Mouse (Mus musculus): ENCODE results near the gene Gpr3. TPM values are rescaled to one million over a fixed set of nuclear protein-coding genes. Genes with fewer than 3 reads are reported as not detected.

Gene Gpr3
- total RNA-seq (2021) = 1 to 10 TPM; 5.0 to 6.0 TPM
- long read RNA-seq, partial matches to known transcripts = 0 of 2 reads
- long read RNA-seq, other reads (novel, unspliced or antisense) = 0 of 2 reads

- DNase-seq (ENCODE audit: low spot score in 2 of 2) = no peak
Measured at GRCm38 (mm10) chr4:133211751-133212561, at the start of gene Gpr3, which contains the start of gene Cd164l2. Gene Gpr3 (minus strand): TSS chr4:133212536. Gene Cd164l2 (plus strand): TSS chr4:133212131.

GRCm38 (mm10) chr4:133261641-133262374, 49.5 kb upstream of the Gpr3 start:
- no peak for DNase-seq (ENCODE audit: low spot score in 2 of 2)

GRCm38 (mm10) chr4:133257798-133258408, 45.6 kb upstream of the Gpr3 start:
- no peak for DNase-seq (ENCODE audit: low spot score in 2 of 2)

GRCm38 (mm10) chr4:133257230-133257629, 44.9 kb upstream of the Gpr3 start:
- no peak for DNase-seq (ENCODE audit: low spot score in 2 of 2)

GRCm38 (mm10) chr4:133256820-133257219, 44.5 kb upstream of the Gpr3 start:
- DNase-seq (ENCODE audit: low spot score in 2 of 2) = peak in 1 of 2 experiments; percentile 46

- DNase-seq (ENCODE audit: low spot score in 2 of 2) = no peak
Measured at GRCm38 (mm10) chr4:133255392-133255791, 43.1 kb upstream of the Gpr3 start.

- DNase-seq (ENCODE audit: low spot score in 2 of 2) = no peak
Measured at GRCm38 (mm10) chr4:133253412-133253811, 41.1 kb upstream of the Gpr3 start.

- peak in 1 of 2 experiments; percentile 34 for DNase-seq (ENCODE audit: low spot score in 2 of 2)
Measured at GRCm38 (mm10) chr4:133252089-133252488, 39.8 kb upstream of the Gpr3 start.

GRCm38 (mm10) chr4:133251214-133251613, 38.9 kb upstream of the Gpr3 start:
- DNase-seq (ENCODE audit: low spot score in 2 of 2) = no peak

GRCm38 (mm10) chr4:133250609-133251008, 38.3 kb upstream of the Gpr3 start:
- DNase-seq (ENCODE audit: low spot score in 2 of 2) = peak; percentile 88

- DNase-seq (ENCODE audit: low spot score in 2 of 2) = no peak
Measured at GRCm38 (mm10) chr4:133247806-133248449, 35.6 kb upstream of the Gpr3 start.

GRCm38 (mm10) chr4:133247072-133247471, 34.7 kb upstream of the Gpr3 start:
- no peak for DNase-seq (ENCODE audit: low spot score in 2 of 2)

- no peak for DNase-seq (ENCODE audit: low spot score in 2 of 2)
Measured at GRCm38 (mm10) chr4:133244289-133244688, 32.0 kb upstream of the Gpr3 start.

GRCm38 (mm10) chr4:133243538-133243937, 31.2 kb upstream of the Gpr3 start:
- DNase-seq (ENCODE audit: low spot score in 2 of 2) = no peak

- DNase-seq (ENCODE audit: low spot score in 2 of 2) = no peak
Measured at GRCm38 (mm10) chr4:133242710-133243109, 30.4 kb upstream of the Gpr3 start.

GRCm38 (mm10) chr4:133241910-133242309, 29.6 kb upstream of the Gpr3 start:
- no peak for DNase-seq (ENCODE audit: low spot score in 2 of 2)

- peak; percentile 84 to 90 for DNase-seq (ENCODE audit: low spot score in 2 of 2)
Measured at GRCm38 (mm10) chr4:133240934-133241908, 28.9 kb upstream of the Gpr3 start.

- DNase-seq (ENCODE audit: low spot score in 2 of 2) = no peak
Measured at GRCm38 (mm10) chr4:133240490-133240921, 28.2 kb upstream of the Gpr3 start, which contains the start of gene Map3k6. Gene Map3k6 (plus strand): TSS chr4:133240818.

- no peak for DNase-seq (ENCODE audit: low spot score in 2 of 2)
Measured at GRCm38 (mm10) chr4:133237911-133238310, 25.6 kb upstream of the Gpr3 start.

- DNase-seq (ENCODE audit: low spot score in 2 of 2) = no peak
Measured at GRCm38 (mm10) chr4:133235415-133235814, 23.1 kb upstream of the Gpr3 start.

All from layer of hippocampus, postnatal 10 days (tissue).